Mouse (Mus musculus): Measurements from ENCODE around the gene Suox. TPM values are rescaled to one million over a fixed set of nuclear protein-coding genes. Genes with fewer than 3 reads are reported as not detected.

Gene Suox
- total RNA-seq, 2 experiments from 2014 or later, result 10.8 to 12.3 TPM

- intact Hi-C loops (cut with DNase I), result no loop called here
- DNase-seq (ENCODE audit: low spot score in 2 of 2), result no peak
These were observed 8.1 kb downstream of the Suox start for GRCm38 (mm10) chr10:128665806-128666205.

- intact Hi-C loops (cut with DNase I), result no loop called here
- DNase-seq (ENCODE audit: low spot score in 2 of 2), result no peak
These were observed 8.6 kb downstream of the Suox start for GRCm38 (mm10) chr10:128665307-128665706.

- intact Hi-C loops (cut with DNase I), result no loop called here
- DNase-seq (ENCODE audit: low spot score in 2 of 2), result no peak
These were observed 9.1 kb downstream of the Suox start for GRCm38 (mm10) chr10:128664808-128665207.

GRCm38 (mm10) chr10:128663441-128664220 lies 10.2 kb downstream of the Suox start:
- intact Hi-C loops (cut with DNase I), result no loop called here

GRCm38 (mm10) chr10:128662465-128662864 lies 11.4 kb downstream of the Suox start:
- intact Hi-C loops (cut with DNase I), result no loop called here
- no peak for DNase-seq (ENCODE audit: low spot score in 2 of 2)

More at GRCm38 (mm10) chr10:128663441-128664220, 10.2 kb downstream of the Suox start:
- no peak for DNase-seq (ENCODE audit: low spot score in 2 of 2)

- no peak for DNase-seq (ENCODE audit: low spot score in 2 of 2)
- intact Hi-C loops (cut with DNase I), result no loop called here
These were observed 14.4 kb downstream of the Suox start for GRCm38 (mm10) chr10:128659490-128659889.

- intact Hi-C loops (cut with DNase I), result no loop called here
- no peak for DNase-seq (ENCODE audit: low spot score in 2 of 2)
These were observed 16.0 kb downstream of the Suox start for GRCm38 (mm10) chr10:128657844-128658243.

- intact Hi-C loops (cut with DNase I), result no loop called here
These were observed 17.1 kb downstream of the Suox start for GRCm38 (mm10) chr10:128656731-128657130.

GRCm38 (mm10) chr10:128655254-128655653 lies 18.6 kb downstream of the Suox start:
- DNase-seq (ENCODE audit: low spot score in 2 of 2), result no peak
- intact Hi-C loops (cut with DNase I), result no loop called here

More at GRCm38 (mm10) chr10:128656731-128657130, 17.1 kb downstream of the Suox start:
- no peak for DNase-seq (ENCODE audit: low spot score in 2 of 2)

GRCm38 (mm10) chr10:128653866-128654265 lies 20.0 kb downstream of the Suox start:
- intact Hi-C loops (cut with DNase I), result no loop called here
- DNase-seq (ENCODE audit: low spot score in 2 of 2), result no peak

- DNase-seq (ENCODE audit: low spot score in 2 of 2), result peak; percentile 53 to 58
- intact Hi-C loops (cut with DNase I), result no loop called here
These were observed 27.5 kb downstream of the Suox start for GRCm38 (mm10) chr10:128646139-128647089.

GRCm38 (mm10) chr10:128645111-128646011 lies 28.5 kb downstream of the Suox start, which contains the start of gene Ikzf4:
Ikzf4 (minus strand) TSS chr10:128645991.
- peak; percentile 50 to 57 for DNase-seq (ENCODE audit: low spot score in 2 of 2)
- intact Hi-C loops (cut with DNase I), result loop anchor here (1.0 kb wide), 1 partner anchor 29 kb away; the partner anchor contains the start of gene Suox

GRCm38 (mm10) chr10:128642749-128643148 lies 31.1 kb downstream of the Suox start:
- DNase-seq (ENCODE audit: low spot score in 2 of 2), result no peak
- intact Hi-C loops (cut with DNase I), result no loop called here

- no peak for DNase-seq (ENCODE audit: low spot score in 2 of 2)
- intact Hi-C loops (cut with DNase I), result no loop called here
These were observed 32.0 kb downstream of the Suox start for GRCm38 (mm10) chr10:128641871-128642270.

GRCm38 (mm10) chr10:128640891-128641290 lies 33.0 kb downstream of the Suox start:
- intact Hi-C loops (cut with DNase I), result no loop called here
- no peak for DNase-seq (ENCODE audit: low spot score in 2 of 2)

GRCm38 (mm10) chr10:128639999-128640398 lies 33.9 kb downstream of the Suox start:
- no peak for DNase-seq (ENCODE audit: low spot score in 2 of 2)
- intact Hi-C loops (cut with DNase I), result no loop called here

- no peak for DNase-seq (ENCODE audit: low spot score in 2 of 2)
- intact Hi-C loops (cut with DNase I), result no loop called here
These were observed 36.9 kb downstream of the Suox start for GRCm38 (mm10) chr10:128637011-128637410.

- DNase-seq (ENCODE audit: low spot score in 2 of 2), result no peak
- intact Hi-C loops (cut with DNase I), result no loop called here
These were observed 37.3 kb downstream of the Suox start for GRCm38 (mm10) chr10:128636561-128636960.

GRCm38 (mm10) chr10:128635697-128636096 lies 38.2 kb downstream of the Suox start:
- DNase-seq (ENCODE audit: low spot score in 2 of 2), result no peak
- intact Hi-C loops (cut with DNase I), result no loop called here
